Mouse (Mus musculus): ENCODE measurements around the gene Mtx1. TPM values are rescaled to one million over a fixed set of nuclear protein-coding genes. Genes with fewer than 3 reads are reported as not detected.
A peak's percentile ranks its signal among the peaks of the same experiment; 100 is the strongest.

The Mtx1 gene
- polyA plus RNA-seq, 1 experiment, result 257 TPM

- Histone ChIP-seq H3K4me1 (ENCODE audit: control insufficient read depth, insufficient read depth, low read length) (no peaks in the 10 kb centered on the region; the same call in 1 of the 2 replicates), H3K36me3 (ENCODE audit: control insufficient read depth, insufficient read depth, low read length) (no peaks in the 10 kb centered on the region), H3K27ac (ENCODE audit: insufficient read depth, low read depth, low read length) (peak within 1 kb of the TSS; percentile 65), H3K27me3 (replicated peaks; ENCODE audit: control insufficient read depth, insufficient read depth, low read length) (no peaks in the 10 kb centered on the region), H3K4me3 (ENCODE audit: insufficient read depth, low read depth, low read length) (peak within 1 kb of the TSS; percentile 91)
- WGBS, result 4% methylated on average over 17 of the region's 19 CpGs
- no peak for TF ChIP-seq CTCF (conservative IDR thresholded peaks at IDR 0.05; ENCODE audit: insufficient read depth, insufficient read length, low read depth, low read length)
- TF ChIP-seq POLR2A (IDR thresholded peaks at IDR 0.05; ENCODE audit: low read depth, low read length), result no peak
- DNase-seq, result no peak
Observed at GRCm38 (mm10) chr3:89214681-89215411, 12.0 kb downstream of the Mtx1 start, which contains the start of gene Thbs3. Gene Thbs3, plus strand, starts transcription at chr3:89215180.

- WGBS, result under 1% methylated on average over 69 of the region's 69 CpGs
Observed at GRCm38 (mm10) chr3:89213803-89214530, 12.9 kb downstream of the Mtx1 start.

GRCm38 (mm10) chr3:89210731-89211130 is 16.2 kb downstream of the Mtx1 start:
- TF ChIP-seq POLR2A (IDR thresholded peaks at IDR 0.05; ENCODE audit: low read depth, low read length) (no peak), CTCF (conservative IDR thresholded peaks at IDR 0.05; ENCODE audit: insufficient read depth, insufficient read length, low read depth, low read length) (no peak)
- Histone ChIP-seq H3K27ac (ENCODE audit: insufficient read depth, low read depth, low read length) (0 out of 2 replicates have a peak overlapping the region, but pooled peaks have one; percentile 11), H3K27me3 (replicated peaks; ENCODE audit: control insufficient read depth, insufficient read depth, low read length) (no peaks in the 10 kb centered on the region), H3K4me3 (ENCODE audit: insufficient read depth, low read depth, low read length) (no peak overlapping the region), H3K4me1 (ENCODE audit: control insufficient read depth, insufficient read depth, low read length) (no peaks in the 10 kb centered on the region; the same call in 1 of the 2 replicates), H3K36me3 (ENCODE audit: control insufficient read depth, insufficient read depth, low read length) (no peaks in the 10 kb centered on the region; the same call in 1 of the 2 replicates)
- DNase-seq, result peak; percentile 64
- 41% methylated on average over 7 of the region's 7 CpGs for WGBS

More at GRCm38 (mm10) chr3:89213803-89214530, 12.9 kb downstream of the Mtx1 start:
- Histone ChIP-seq H3K4me3 (ENCODE audit: insufficient read depth, low read depth, low read length) (peak overlapping the region; percentile 91), H3K27me3 (replicated peaks; ENCODE audit: control insufficient read depth, insufficient read depth, low read length) (no peaks in the 10 kb centered on the region), H3K36me3 (ENCODE audit: control insufficient read depth, insufficient read depth, low read length) (no peaks in the 10 kb centered on the region), H3K4me1 (ENCODE audit: control insufficient read depth, insufficient read depth, low read length) (no peaks in the 10 kb centered on the region; the same call in 1 of the 2 replicates), H3K27ac (ENCODE audit: insufficient read depth, low read depth, low read length) (peak overlapping the region; percentile 65)
- DNase-seq, result peak; percentile 95
- TF ChIP-seq CTCF (conservative IDR thresholded peaks at IDR 0.05; ENCODE audit: insufficient read depth, insufficient read length, low read depth, low read length) (no peak), POLR2A (IDR thresholded peaks at IDR 0.05; ENCODE audit: low read depth, low read length) (peak; percentile 48)

- Histone ChIP-seq H3K27me3 (replicated peaks; ENCODE audit: control insufficient read depth, insufficient read depth, low read length) (no peaks in the 10 kb centered on the region), H3K4me1 (ENCODE audit: control insufficient read depth, insufficient read depth, low read length) (no peaks in the 10 kb centered on the region; the same call in 1 of the 2 replicates), H3K4me3 (ENCODE audit: insufficient read depth, low read depth, low read length) (no peak overlapping the region), H3K27ac (ENCODE audit: insufficient read depth, low read depth, low read length) (0 out of 2 replicates have a peak overlapping the region, but pooled peaks have one; percentile 11), H3K36me3 (ENCODE audit: control insufficient read depth, insufficient read depth, low read length) (no peaks in the 10 kb centered on the region; the same call in 1 of the 2 replicates)
- peak; percentile 54 for DNase-seq
- TF ChIP-seq CTCF (conservative IDR thresholded peaks at IDR 0.05; ENCODE audit: insufficient read depth, insufficient read length, low read depth, low read length) (no peak), POLR2A (IDR thresholded peaks at IDR 0.05; ENCODE audit: low read depth, low read length) (no peak)
- 51% methylated on average over 13 of the region's 13 CpGs for WGBS
Observed at GRCm38 (mm10) chr3:89210162-89210561, 16.7 kb downstream of the Mtx1 start.

- WGBS, result 84% methylated on average over 7 of the region's 7 CpGs
- H3K36me3 ChIP-seq (ENCODE audit: control insufficient read depth, insufficient read depth, low read length), result no peaks in the 10 kb centered on the region; the same call in 1 of the 2 replicates
- no peak overlapping the region for H3K4me3 ChIP-seq (ENCODE audit: insufficient read depth, low read depth, low read length)
- TF ChIP-seq POLR2A (IDR thresholded peaks at IDR 0.05; ENCODE audit: low read depth, low read length), result no peak
- no peak overlapping the region for H3K27ac ChIP-seq (ENCODE audit: insufficient read depth, low read depth, low read length)
- H3K4me1 ChIP-seq (ENCODE audit: control insufficient read depth, insufficient read depth, low read length), result no peaks in the 10 kb centered on the region; the same call in 1 of the 2 replicates
- DNase-seq, result no peak
- H3K27me3 ChIP-seq (replicated peaks; ENCODE audit: control insufficient read depth, insufficient read depth, low read length), result no peaks in the 10 kb centered on the region
Observed at GRCm38 (mm10) chr3:89209731-89210130, 17.2 kb downstream of the Mtx1 start.

GRCm38 (mm10) chr3:89208736-89209135 is 18.2 kb downstream of the Mtx1 start:
- H3K4me3 ChIP-seq (ENCODE audit: insufficient read depth, low read depth, low read length), result no peak overlapping the region
- no peaks in the 10 kb centered on the region; the same call in 1 of the 2 replicates for H3K36me3 ChIP-seq (ENCODE audit: control insufficient read depth, insufficient read depth, low read length)
- H3K4me1 ChIP-seq (ENCODE audit: control insufficient read depth, insufficient read depth, low read length), result no peaks in the 10 kb centered on the region
- H3K27ac ChIP-seq (ENCODE audit: insufficient read depth, low read depth, low read length), result no peak overlapping the region
- no peaks in the 10 kb centered on the region for H3K27me3 ChIP-seq (replicated peaks; ENCODE audit: control insufficient read depth, insufficient read depth, low read length)
- DNase-seq, result no peak
- 84% methylated on average over 6 of the region's 6 CpGs for WGBS
- TF ChIP-seq POLR2A (IDR thresholded peaks at IDR 0.05; ENCODE audit: low read depth, low read length) (no peak), CTCF (conservative IDR thresholded peaks at IDR 0.05; ENCODE audit: insufficient read depth, insufficient read length, low read depth, low read length) (no peak)
